Comparison of ENCODE assay signal across 9 mouse cellular contexts in the genomic region with DNA sequence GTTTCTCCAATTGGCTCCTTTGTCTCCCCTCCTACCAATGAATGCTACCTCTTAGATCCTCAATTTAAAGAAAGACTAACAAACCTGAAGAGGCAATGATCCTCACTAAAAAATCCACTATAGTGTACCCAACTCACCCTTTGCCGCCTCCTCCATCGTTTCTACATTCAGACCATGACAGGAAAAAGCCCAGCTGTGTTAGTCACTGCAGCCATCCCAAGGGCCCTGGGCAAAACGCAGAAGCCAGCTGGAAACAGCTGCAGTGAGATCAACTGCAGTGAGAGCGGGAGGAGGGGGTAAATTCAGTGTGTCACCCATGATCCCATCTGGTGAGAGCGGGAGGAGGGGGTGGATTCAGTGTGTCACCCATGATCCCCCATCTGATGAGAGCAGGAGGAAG. TPM values are rescaled to one million over a fixed set of nuclear protein-coding genes. Genes with fewer than 3 reads are reported as not detected.
DNase-seq lines count a peak whose midpoint lies in the region; ATAC-seq and TF ChIP-seq lines count a peak whose summit lies in the region.
"Had no signal": no experiment of that assay in that cellular context is flagged by ENCODE, and none has a peak within 500 bp of the region (broad histone marks: within the 10 kb centered on the region; RNA-seq: fewer than 3 reads in every experiment).

No protein-coding gene starts in this region.

- no peak overlapping the region for H3K9ac ChIP-seq in lung, embryonic 16.5 days (ENCODE audit: low read length)

- H3K27me3 ChIP-seq in lung, embryonic 16.5 days (ENCODE audit: control insufficient read depth, insufficient read depth, low read depth, low read length) = no peaks in the 10 kb centered on the region

- intact Hi-C loops in gastrocnemius, adult 2 months (cut with DNase I) = no loop called here
- intact Hi-C loops in left cerebral cortex, postnatal 36 days (cut with DNase I) = no loop called here

- peak; percentile 66; the same call in 1 of the 2 replicates for ATAC-seq in lung, embryonic 16.5 days (ENCODE audit: low read depth)
- ATAC-seq in frontal cortex, adult (ENCODE audit: low TSS enrichment) = no peak

- H3K9me3 ChIP-seq in lung, embryonic 16.5 days (ENCODE audit: control insufficient read depth, low read length) = no peaks in the 10 kb centered on the region

- 51% methylated on average over 5 of the region's 5 CpGs for WGBS in lung, embryonic 16.5 days

- H3K4me2 ChIP-seq in lung, embryonic 16.5 days (ENCODE audit: low read depth, low read length) = no peak overlapping the region

- no peaks in the 10 kb centered on the region for H3K36me3 ChIP-seq in lung, embryonic 16.5 days (ENCODE audit: control insufficient read depth, insufficient read depth, low read length)

- DNase-seq in kidney, postnatal 10 days = peak; percentile 81
- no peak for DNase-seq in kidney, adult 18-20 months
- DNase-seq in MN1 (ENCODE audit: low spot score) = peak; percentile 72
- peak; percentile 69 for DNase-seq in gastrocnemius, adult 2 months
- DNase-seq in frontal cortex, postnatal 10 days (ENCODE audit: low spot score in 2 of 2) = no peak
- DNase-seq in left cerebral cortex, postnatal 36 days (ENCODE audit: low spot score in 2 of 2) = no peak
- DNase-seq: thymus, postnatal 4 days had no signal

- no peak for TF ChIP-seq CTCF in gastrocnemius, adult 2 months (IDR thresholded peaks at IDR 0.05)

- peaks cover 10% of the 10 kb centered on the region for H3K4me1 ChIP-seq in lung, embryonic 16.5 days (replicated peaks; ENCODE audit: control insufficient read depth, insufficient read depth, low read length)

- H3K27ac ChIP-seq in gastrocnemius, adult 2 months = peak overlapping the region; percentile 35; the same call in 1 of the 2 replicates
- H3K27ac ChIP-seq in lung, embryonic 16.5 days (ENCODE audit: low read length) = no peak overlapping the region; the same call in 1 of the 2 replicates

- no peak overlapping the region for H3K4me3 ChIP-seq in gastrocnemius, adult 2 months
- no peak overlapping the region for H3K4me3 ChIP-seq in lung, embryonic 16.5 days (ENCODE audit: low read length)

RNA-seq across cellular contexts. Expression of a gene that starts 28.0 kb away (rescaled TPM):
- total RNA-seq in gastrocnemius, adult 2 months (2021) = 10 to 100 TPM; 48.2 to 78.6 TPM
- 39.1 and 41.9 TPM in 2 replicates for polyA plus RNA-seq in lung, embryonic 16.5 days (2015; fragmentation: Nextera tagmentation; extraction: Ambion mirVana)
- total RNA-seq in left cerebral cortex, postnatal 36 days (2021) = 100 to 1,000 TPM; 217 to 276 TPM

Comparison
In these comparisons a context has a peak if more than half of its experiments do, and no peak if none do; other contexts are left out.
1. DNase-seq: peak in kidney, postnatal 10 days (single experiment), MN1 (single experiment) and gastrocnemius, adult 2 months (single experiment); none in kidney, adult 18-20 months (single experiment), frontal cortex, postnatal 10 days (0 of 2) and left cerebral cortex, postnatal 36 days (0 of 2).